Mouse (Mus musculus): ENCODE measurements at regions not wholly inside any gene's neighbourhood (a gene's known extent, or its start where the extent isn't known, plus 50 kb on each side); places are given as distances from the start of the nearest gene placed in this dataset.

DNA sequence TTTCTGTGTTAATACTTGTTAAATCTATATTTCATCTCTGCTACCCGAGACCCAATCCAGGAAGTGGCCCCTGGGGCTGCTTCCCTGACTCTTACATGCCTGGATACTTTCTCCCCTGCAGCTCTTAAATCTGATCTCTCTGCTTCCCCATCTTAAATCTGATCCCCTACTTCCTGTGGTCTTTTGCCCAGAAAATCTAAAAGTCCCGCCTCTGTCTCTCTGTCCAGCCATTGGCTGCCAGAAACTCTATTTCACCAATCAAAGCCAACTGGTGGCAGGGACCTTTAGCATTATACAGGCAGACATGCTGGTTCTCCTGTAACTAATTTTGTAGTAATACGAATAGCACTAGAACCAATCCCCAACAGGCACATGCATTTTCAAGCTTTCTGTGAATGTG, 59.0 kb upstream of the Ccdc91 start:
- 76% methylated on average over 3 of the region's 3 CpGs for WGBS
- Histone ChIP-seq H3K9ac (ENCODE audit: low read depth, low read length) (no peak overlapping the region), H3K4me2 (ENCODE audit: low read length) (no peak overlapping the region), H3K36me3 (ENCODE audit: control insufficient read depth, insufficient read depth, low read length) (no peaks in the 10 kb centered on the region), H3K27ac (ENCODE audit: low read length) (no peak overlapping the region), H3K4me3 (ENCODE audit: low read depth, low read length) (no peak overlapping the region), H3K4me1 (ENCODE audit: control insufficient read depth, insufficient read depth, low read length) (no peaks in the 10 kb centered on the region), H3K27me3 (ENCODE audit: control insufficient read depth, insufficient read depth, low read depth, low read length) (no peaks in the 10 kb centered on the region), H3K9me3 (replicated peaks; ENCODE audit: control insufficient read depth, low read length, poor library complexity, severe bottlenecking) (no peaks in the 10 kb centered on the region)
- ATAC-seq = no peak

DNA sequence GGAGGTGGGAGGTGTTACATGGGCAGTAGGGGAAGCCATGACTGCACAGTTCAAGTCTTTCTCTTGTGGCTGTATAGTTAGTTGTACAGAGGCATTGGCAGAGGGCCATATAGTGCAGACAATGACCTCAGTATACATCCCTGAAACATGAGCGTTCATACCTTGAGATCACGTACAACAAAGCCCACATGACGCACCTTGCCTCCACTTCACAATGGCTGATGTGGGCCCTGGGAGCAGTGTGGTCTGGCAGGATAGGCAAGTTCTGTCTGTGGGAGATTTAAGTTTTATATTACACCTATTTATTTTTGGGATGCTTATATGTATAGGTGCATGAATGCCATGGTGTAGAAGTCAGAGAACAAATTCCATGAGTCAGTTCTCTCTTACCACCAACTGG, 61.9 kb upstream of the Ccdc91 start:
- Histone ChIP-seq H3K9ac (ENCODE audit: low read depth, low read length) (no peak overlapping the region), H3K9me3 (replicated peaks; ENCODE audit: control insufficient read depth, low read length, poor library complexity, severe bottlenecking) (no peaks in the 10 kb centered on the region), H3K36me3 (ENCODE audit: control insufficient read depth, insufficient read depth, low read length) (no peaks in the 10 kb centered on the region), H3K4me2 (ENCODE audit: low read length) (no peak overlapping the region), H3K27me3 (ENCODE audit: control insufficient read depth, insufficient read depth, low read depth, low read length) (no peaks in the 10 kb centered on the region), H3K4me1 (ENCODE audit: control insufficient read depth, insufficient read depth, low read length) (no peaks in the 10 kb centered on the region), H3K4me3 (ENCODE audit: low read depth, low read length) (no peak overlapping the region), H3K27ac (ENCODE audit: low read length) (no peak overlapping the region)
- WGBS = 98% methylated on average over 3 of the region's 3 CpGs
- ATAC-seq = no peak

DNA sequence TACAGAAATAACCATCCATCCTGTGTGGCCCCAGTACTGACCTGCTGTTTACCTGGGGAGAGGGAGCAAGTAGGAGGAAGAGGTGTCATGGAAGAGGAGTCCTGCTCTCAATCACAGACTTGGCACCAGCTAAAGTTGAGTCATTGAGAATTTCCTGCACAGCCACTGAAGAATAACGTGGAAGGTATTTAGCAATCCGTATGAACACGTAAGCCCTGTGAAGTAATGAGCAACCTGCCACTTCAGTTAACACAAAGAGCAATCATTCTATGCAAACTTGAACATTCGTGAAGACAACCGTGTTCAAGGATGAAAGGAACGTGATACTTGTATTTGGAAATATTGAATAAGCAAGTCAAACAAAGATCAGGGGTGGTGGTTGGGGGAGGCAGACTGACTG, 77.6 kb upstream of the Ccdc91 start:
- 86% methylated on average over 6 of the region's 6 CpGs for WGBS
- no peak for ATAC-seq
- no peaks in the 10 kb centered on the region for H3K4me1 ChIP-seq (ENCODE audit: control insufficient read depth, insufficient read depth, low read length)
- H3K9me3 ChIP-seq (replicated peaks; ENCODE audit: control insufficient read depth, low read length, poor library complexity, severe bottlenecking) = no peaks in the 10 kb centered on the region
- no peak overlapping the region for H3K4me2 ChIP-seq (ENCODE audit: low read length)
- no peaks in the 10 kb centered on the region for H3K36me3 ChIP-seq (ENCODE audit: control insufficient read depth, insufficient read depth, low read length)
- H3K27ac ChIP-seq (ENCODE audit: low read length) = no peak overlapping the region
- no peaks in the 10 kb centered on the region for H3K27me3 ChIP-seq (ENCODE audit: control insufficient read depth, insufficient read depth, low read depth, low read length)
- H3K9ac ChIP-seq (ENCODE audit: low read depth, low read length) = no peak overlapping the region
- H3K4me3 ChIP-seq (ENCODE audit: low read depth, low read length) = no peak overlapping the region

DNA sequence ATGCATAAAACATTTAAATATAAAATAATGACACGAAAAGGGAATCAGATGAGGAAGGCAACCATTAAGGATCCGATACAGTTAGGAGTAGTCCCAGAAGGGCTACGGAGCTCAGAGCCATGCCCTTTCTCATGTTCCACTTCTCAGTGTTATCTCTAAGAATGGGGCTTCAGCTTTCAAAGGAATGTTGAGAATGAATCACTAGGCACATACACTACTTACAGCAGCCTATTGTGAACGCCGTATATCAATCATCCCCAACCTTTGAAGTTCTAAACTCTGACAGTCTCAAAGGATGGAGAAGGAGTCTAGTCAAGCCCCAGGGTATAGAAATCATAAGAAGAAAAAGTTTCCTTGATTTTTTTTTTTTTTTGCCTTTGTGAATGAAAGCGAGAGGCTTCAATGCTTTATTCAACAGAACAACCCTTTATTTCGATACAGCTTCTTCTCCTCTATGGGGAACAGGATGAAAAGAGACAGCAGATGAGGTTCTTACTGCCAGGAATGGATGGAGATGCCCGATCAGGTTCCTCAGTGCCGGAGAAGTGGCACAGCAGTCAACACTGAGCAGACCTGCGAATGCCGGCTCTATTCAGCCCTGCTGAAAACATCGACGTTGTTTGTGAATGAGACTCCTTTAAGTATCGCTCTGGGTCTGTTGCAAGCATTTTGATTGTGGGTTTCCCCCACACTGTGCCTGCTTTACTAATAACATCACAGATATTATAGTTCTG, 84.0 kb upstream of the Ccdc91 start:
- WGBS = 37% methylated on average over 14 of the region's 14 CpGs
- Histone ChIP-seq H3K27ac (ENCODE audit: low read length) (no peak overlapping the region), H3K9ac (ENCODE audit: low read depth, low read length) (no peak overlapping the region), H3K4me2 (ENCODE audit: low read length) (no peak overlapping the region; the same call in 1 of the 2 replicates), H3K36me3 (ENCODE audit: control insufficient read depth, insufficient read depth, low read length) (no peaks in the 10 kb centered on the region), H3K9me3 (replicated peaks; ENCODE audit: control insufficient read depth, low read length, poor library complexity, severe bottlenecking) (no peaks in the 10 kb centered on the region), H3K4me3 (ENCODE audit: low read depth, low read length) (no peak overlapping the region), H3K27me3 (ENCODE audit: control insufficient read depth, insufficient read depth, low read depth, low read length) (no peaks in the 10 kb centered on the region), H3K4me1 (ENCODE audit: control insufficient read depth, insufficient read depth, low read length) (peaks cover 2% of the 10 kb centered on the region; the same call in 1 of the 2 replicates)
- ATAC-seq = peak; percentile 76; the same call in 1 of the 2 replicates

DNA sequence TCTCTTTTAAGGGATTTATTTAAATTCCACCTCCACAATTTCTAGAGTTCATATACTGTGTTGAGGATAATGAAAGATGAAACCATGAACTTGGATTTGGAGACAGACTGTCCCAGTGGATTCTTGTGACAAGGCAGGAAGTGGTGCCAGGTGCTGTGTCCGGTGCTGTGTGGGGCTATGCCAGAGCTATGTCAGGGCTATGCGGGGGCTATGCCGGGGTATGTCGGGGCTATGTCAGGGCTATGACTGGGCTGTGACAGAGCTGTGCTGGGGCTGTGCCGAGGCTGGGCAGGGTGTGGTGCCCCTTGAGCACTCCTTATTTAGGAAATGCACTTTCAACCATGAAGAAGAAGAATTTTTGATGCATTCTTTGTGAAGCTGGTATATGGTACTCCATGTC, 85.1 kb upstream of the Ccdc91 start:
- Histone ChIP-seq H3K4me3 (ENCODE audit: low read depth, low read length) (no peak overlapping the region), H3K9me3 (replicated peaks; ENCODE audit: control insufficient read depth, low read length, poor library complexity, severe bottlenecking) (no peaks in the 10 kb centered on the region), H3K27me3 (ENCODE audit: control insufficient read depth, insufficient read depth, low read depth, low read length) (no peaks in the 10 kb centered on the region), H3K4me1 (ENCODE audit: control insufficient read depth, insufficient read depth, low read length) (peaks cover 2% of the 10 kb centered on the region; the same call in 1 of the 2 replicates), H3K4me2 (ENCODE audit: low read length) (no peak overlapping the region), H3K9ac (ENCODE audit: low read depth, low read length) (no peak overlapping the region), H3K36me3 (ENCODE audit: control insufficient read depth, insufficient read depth, low read length) (no peaks in the 10 kb centered on the region), H3K27ac (ENCODE audit: low read length) (no peak overlapping the region)
- no peak for ATAC-seq
- WGBS = 85% methylated on average over 5 of the region's 5 CpGs

DNA sequence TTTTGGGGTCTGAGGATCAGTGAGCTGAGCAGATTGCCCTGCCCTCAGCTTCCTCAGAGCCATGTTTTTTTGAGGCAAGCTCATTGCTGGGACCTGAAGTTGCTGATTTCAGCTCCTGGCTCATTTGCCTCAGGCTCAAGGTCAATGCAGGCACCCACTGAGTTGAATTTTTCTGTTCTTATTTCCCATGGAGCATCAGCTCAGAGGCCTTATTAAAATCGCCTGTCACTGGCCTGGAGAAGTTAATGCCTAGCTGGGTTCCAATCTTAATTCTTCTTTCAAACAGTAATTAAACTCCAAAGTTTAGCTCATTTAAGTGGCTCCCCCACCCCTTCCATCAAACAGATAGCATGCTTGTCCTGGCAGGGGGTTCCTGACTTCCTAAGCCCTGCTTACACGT, 86.9 kb upstream of the Ccdc91 start:
- peak; percentile 18 for ATAC-seq
- WGBS = 11% methylated on average over 2 of the region's 2 CpGs
- H3K36me3 ChIP-seq (ENCODE audit: control insufficient read depth, insufficient read depth, low read length) = no peaks in the 10 kb centered on the region

DNA sequence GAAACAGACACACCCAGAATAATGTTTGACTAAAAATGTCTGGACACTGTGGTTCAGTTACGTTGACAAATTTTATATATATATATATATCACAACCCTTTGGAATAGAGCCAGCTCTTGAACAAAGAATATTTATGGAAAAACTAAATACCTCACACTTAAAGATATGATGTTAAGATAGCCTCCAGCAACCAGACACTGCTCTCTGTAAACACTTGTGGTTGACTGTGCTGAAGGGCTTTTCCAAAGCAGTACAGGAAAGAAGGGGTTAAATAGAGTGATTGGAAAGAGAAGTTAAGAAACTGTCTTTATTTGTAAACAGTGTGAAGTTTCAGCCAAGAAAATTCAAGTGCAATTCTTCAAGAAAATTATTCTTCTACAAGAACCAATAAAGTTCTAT, 90.0 kb upstream of the Ccdc91 start:
- 93% methylated on average over 1 of the region's 1 CpGs for WGBS
- H3K36me3 ChIP-seq (ENCODE audit: control insufficient read depth, insufficient read depth, low read length) = no peaks in the 10 kb centered on the region

More for the DNA sequence above, 86.9 kb upstream of the Ccdc91 start:
- H3K9ac ChIP-seq (ENCODE audit: low read depth, low read length) = no peak overlapping the region
- H3K9me3 ChIP-seq (replicated peaks; ENCODE audit: control insufficient read depth, low read length, poor library complexity, severe bottlenecking) = no peaks in the 10 kb centered on the region
- H3K27ac ChIP-seq (ENCODE audit: low read length) = no peak overlapping the region
- H3K4me1 ChIP-seq (ENCODE audit: control insufficient read depth, insufficient read depth, low read length) = peaks cover 2% of the 10 kb centered on the region; the same call in 1 of the 2 replicates
- H3K4me3 ChIP-seq (ENCODE audit: low read depth, low read length) = no peak overlapping the region
- H3K4me2 ChIP-seq (ENCODE audit: low read length) = no peak overlapping the region
- no peaks in the 10 kb centered on the region for H3K27me3 ChIP-seq (ENCODE audit: control insufficient read depth, insufficient read depth, low read depth, low read length)

DNA sequence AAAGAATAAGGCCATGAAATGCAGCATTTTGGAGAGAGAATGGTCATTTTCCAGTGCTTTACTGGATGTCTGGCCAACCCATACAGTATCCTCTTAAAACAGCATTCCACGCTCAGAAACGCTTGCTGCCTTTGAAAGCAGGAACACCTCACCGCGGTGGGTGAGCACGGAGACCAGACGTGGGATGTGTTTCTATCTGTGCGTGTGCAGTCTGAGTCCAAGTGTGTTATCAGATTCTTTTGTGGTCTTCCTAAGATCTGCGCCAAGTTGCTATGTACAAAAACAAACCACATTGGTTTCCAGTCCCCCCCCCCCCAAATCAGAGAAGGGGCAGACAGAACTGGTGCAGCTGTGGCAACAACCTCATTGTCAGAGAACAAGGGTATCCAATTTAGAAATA, 95.1 kb upstream of the Ccdc91 start:
- Histone ChIP-seq H3K4me1 (ENCODE audit: control insufficient read depth, insufficient read depth, low read length) (no peaks in the 10 kb centered on the region), H3K4me2 (ENCODE audit: low read length) (no peak overlapping the region), H3K27me3 (ENCODE audit: control insufficient read depth, insufficient read depth, low read depth, low read length) (no peaks in the 10 kb centered on the region), H3K9ac (ENCODE audit: low read depth, low read length) (no peak overlapping the region), H3K36me3 (ENCODE audit: control insufficient read depth, insufficient read depth, low read length) (no peaks in the 10 kb centered on the region), H3K27ac (ENCODE audit: low read length) (no peak overlapping the region), H3K4me3 (ENCODE audit: low read depth, low read length) (no peak overlapping the region), H3K9me3 (replicated peaks; ENCODE audit: control insufficient read depth, low read length, poor library complexity, severe bottlenecking) (no peaks in the 10 kb centered on the region)
- WGBS = 85% methylated on average over 8 of the region's 8 CpGs
- no peak for ATAC-seq

More for the DNA sequence above, 90.0 kb upstream of the Ccdc91 start:
- Histone ChIP-seq H3K27me3 (ENCODE audit: control insufficient read depth, insufficient read depth, low read depth, low read length) (no peaks in the 10 kb centered on the region), H3K9me3 (replicated peaks; ENCODE audit: control insufficient read depth, low read length, poor library complexity, severe bottlenecking) (no peaks in the 10 kb centered on the region), H3K27ac (ENCODE audit: low read length) (no peak overlapping the region), H3K9ac (ENCODE audit: low read depth, low read length) (no peak overlapping the region), H3K4me1 (ENCODE audit: control insufficient read depth, insufficient read depth, low read length) (peaks cover 2% of the 10 kb centered on the region; the same call in 1 of the 2 replicates), H3K4me2 (ENCODE audit: low read length) (no peak overlapping the region), H3K4me3 (ENCODE audit: low read depth, low read length) (no peak overlapping the region)
- no peak for ATAC-seq

DNA sequence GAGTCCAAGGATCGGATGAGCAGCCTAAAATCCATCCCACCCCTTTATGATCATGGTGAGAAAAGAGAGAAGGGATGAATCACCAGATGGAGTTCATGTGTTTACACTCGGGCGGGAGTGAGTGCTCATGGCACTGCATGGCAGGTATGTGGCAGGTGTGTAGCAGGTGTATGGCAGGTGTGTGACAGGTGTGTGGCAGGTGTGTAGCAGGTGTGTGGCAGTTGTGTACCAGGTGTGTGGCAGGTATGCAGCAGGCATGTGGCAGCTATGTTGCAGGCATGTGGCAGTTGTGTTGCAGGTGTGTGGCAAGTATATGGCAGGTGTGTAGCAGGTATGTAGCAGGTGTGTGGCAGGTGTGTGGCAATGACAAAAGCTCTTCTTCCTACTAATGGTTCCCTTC, 97.9 kb upstream of the Ccdc91 start:
- Histone ChIP-seq H3K9ac (ENCODE audit: low read depth, low read length) (no peak overlapping the region), H3K4me2 (ENCODE audit: low read length) (no peak overlapping the region), H3K4me3 (ENCODE audit: low read depth, low read length) (no peak overlapping the region), H3K36me3 (ENCODE audit: control insufficient read depth, insufficient read depth, low read length) (no peaks in the 10 kb centered on the region), H3K27ac (ENCODE audit: low read length) (no peak overlapping the region), H3K4me1 (ENCODE audit: control insufficient read depth, insufficient read depth, low read length) (no peaks in the 10 kb centered on the region), H3K9me3 (replicated peaks; ENCODE audit: control insufficient read depth, low read length, poor library complexity, severe bottlenecking) (no peaks in the 10 kb centered on the region), H3K27me3 (ENCODE audit: control insufficient read depth, insufficient read depth, low read depth, low read length) (no peaks in the 10 kb centered on the region)
- 87% methylated on average over 3 of the region's 3 CpGs for WGBS
- ATAC-seq = no peak

Data from midbrain, embryonic 16.5 days (tissue).